Mouse (Mus musculus) liver, embryonic 14.5 days (tissue): ENCODE data around the gene Arhgef19.
A peak's percentile ranks its signal among the peaks of the same experiment; 100 is the strongest.

ENCODE experiments used
- CTCF ChIP-seq: IDR thresholded peaks from 2 replicates; pipeline ENCODE4 v1.5.1; 2016; ENCODE audit warnings: antibody characterized with exemption, low read depth, control low read depth
- EP300 ChIP-seq: IDR thresholded peaks from 2 replicates; pipeline ENCODE4 v1.6.1; 2016; ENCODE audit warnings: antibody characterized with exemption, low read depth

DNA sequence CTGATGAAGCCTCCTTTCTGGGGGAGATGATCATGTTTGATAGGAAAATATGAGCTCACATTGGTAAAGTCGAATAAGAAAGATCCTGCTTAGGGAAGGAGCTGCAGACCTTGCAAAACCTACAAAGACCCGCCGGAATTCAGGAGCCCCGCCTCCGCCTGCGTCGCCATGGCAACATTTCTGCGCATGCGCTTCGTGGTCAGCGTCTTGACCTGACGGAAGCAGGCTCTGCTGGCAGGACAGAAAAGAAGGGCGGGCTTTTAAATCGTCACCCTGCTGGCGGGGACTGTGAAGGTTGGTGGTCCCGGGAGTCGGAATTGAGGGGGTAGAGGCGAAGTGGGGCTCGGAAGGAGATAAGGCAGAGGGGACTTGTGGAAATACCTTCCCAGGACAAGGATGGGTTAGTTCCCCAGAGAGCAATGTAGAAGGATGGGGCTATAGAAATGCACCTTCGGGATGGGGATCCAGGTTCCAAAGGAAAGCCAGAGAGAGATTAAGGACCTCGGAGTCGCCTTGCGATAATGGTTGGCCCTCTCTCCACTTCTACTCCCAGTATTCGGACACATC is 25.4 kb upstream of the Arhgef19 start, which contains the start of gene Rsg1:
- 0 out of 2 replicates have a peak, but pooled peaks have one; percentile 22 for TF ChIP-seq CTCF
- TF ChIP-seq EP300, result no peak
